Mouse (Mus musculus) heart, embryonic 11.5 days (tissue): ENCODE measurements around the gene Onecut3. TPM values are rescaled to one million over a fixed set of nuclear protein-coding genes. Genes with fewer than 3 reads are reported as not detected.

Experiments
- ATAC-seq: fragments of 200-750 bp; cut with Nextera tagmentation; replicated peaks from 2 replicates; pipeline ENCODE4 v1.8.0; 2017; ENCODE audit warnings: moderate library complexity; ENCODE audit not compliant: insufficient number of reproducible peaks, low FRiP score, low TSS enrichment
- H3K27ac ChIP-seq: fragments of 300-500 bp; sonication (generic); 2 replicates; pipeline ENCODE4 v1.5.1; 2014; ENCODE audit warnings: mild to moderate bottlenecking, low read depth, low read length
- H3K27me3 ChIP-seq: fragments of 300-500 bp; sonication (generic); 2 replicates; pipeline ENCODE4 v1.6.1; 2014; ENCODE audit warnings: mild to moderate bottlenecking, low read length, mixed read lengths; ENCODE audit not compliant: control insufficient read depth, insufficient read depth
- H3K36me3 ChIP-seq: fragments of 300-500 bp; sonication (generic); 2 replicates; pipeline ENCODE4 v1.6.1; 2014; ENCODE audit warnings: mild to moderate bottlenecking, low read length, moderate library complexity, mixed read lengths; ENCODE audit not compliant: control insufficient read depth, insufficient read depth
- H3K4me1 ChIP-seq: fragments of 300-500 bp; sonication (generic); 2 replicates; pipeline ENCODE4 v1.6.1; 2014; ENCODE audit warnings: low read length; ENCODE audit not compliant: control insufficient read depth, insufficient read depth
- H3K4me2 ChIP-seq: fragments of 300-500 bp; sonication (generic); 2 replicates; pipeline ENCODE4 v1.6.1; 2014; ENCODE audit warnings: mild to moderate bottlenecking, moderate library complexity
- H3K4me3 ChIP-seq: fragments of 300-500 bp; sonication (generic); 2 replicates; pipeline ENCODE4 v1.5.1; 2014; ENCODE audit warnings: low read depth, low read length
- H3K9ac ChIP-seq: fragments of 300-500 bp; sonication (generic); 2 replicates; pipeline ENCODE4 v1.6.1; 2014; ENCODE audit warnings: mild to moderate bottlenecking, low read depth, low read length, moderate library complexity
- H3K9me3 ChIP-seq: fragments of 300-500 bp; sonication (generic); replicated peaks from 2 replicates; pipeline ENCODE4 v1.6.1; 2016; ENCODE audit warnings: low read length; ENCODE audit not compliant: control insufficient read depth
- WGBS: fragments of 180-500 bp; shearing (Covaris S2); extraction: QIAGEN DNeasy Blood & Tissue Kit; methylation state at CpG from one replicate; pipeline ENCODE4 v1.1.7; 2014; ENCODE audit not compliant: insufficient replicate concordance; 5-methylcytosine and 5-hydroxymethylcytosine counted together
- polyA plus RNA-seq: library from polyadenylated mRNA; unstranded; fragments of >200 nt; fragmentation: Nextera tagmentation; extraction: Ambion mirVana; gene quantifications from 2 replicates; pipeline ENCODE4 v1.2.1, GENCODE M21; 2014

The Onecut3 gene
- polyA plus RNA-seq, 1 experiment from 2014 or later: not detected

DNA sequence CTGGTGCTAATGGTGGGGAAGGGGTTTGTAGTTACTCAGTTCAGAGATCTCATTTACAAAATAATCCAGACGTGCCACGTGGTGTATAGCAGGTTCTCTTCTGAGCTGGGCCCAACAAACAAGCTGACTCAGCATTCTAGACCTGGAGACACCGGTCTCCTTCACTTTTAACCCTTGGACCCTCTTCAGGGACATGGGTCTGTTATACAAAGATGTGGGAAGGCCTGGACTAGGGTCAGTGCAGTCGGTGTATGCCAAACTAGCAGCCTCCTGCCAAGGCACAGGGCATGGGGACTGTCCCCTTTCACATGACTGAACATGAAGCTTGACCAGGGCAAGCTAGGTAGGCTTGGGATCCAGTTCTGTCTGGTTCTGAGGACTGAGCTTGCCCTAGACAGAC is 34.3 kb upstream of the Onecut3 start:
- no peaks in the 10 kb centered on the region for H3K4me1 ChIP-seq
- H3K9me3 ChIP-seq: no peaks in the 10 kb centered on the region; the same call in 1 of the 2 replicates
- no peak overlapping the region for H3K4me3 ChIP-seq
- H3K36me3 ChIP-seq: no peaks in the 10 kb centered on the region
- no peak overlapping the region for H3K27ac ChIP-seq
- H3K4me2 ChIP-seq: no peak overlapping the region
- no peak overlapping the region for H3K9ac ChIP-seq
- 72% methylated on average over 4 of the region's 4 CpGs for WGBS
- H3K27me3 ChIP-seq: 0 out of 2 replicates have a peak, but pooled peaks cover 3% of the 10 kb centered on the region
- ATAC-seq: no peak

- 60% methylated on average over 7 of the region's 7 CpGs for WGBS
- Histone ChIP-seq H3K9ac (no peak overlapping the region), H3K27ac (no peak overlapping the region), H3K4me1 (no peaks in the 10 kb centered on the region), H3K27me3 (0 out of 2 replicates have a peak, but pooled peaks cover 3% of the 10 kb centered on the region), H3K36me3 (no peaks in the 10 kb centered on the region), H3K4me2 (no peak overlapping the region), H3K9me3 (no peaks in the 10 kb centered on the region; the same call in 1 of the 2 replicates), H3K4me3 (no peak overlapping the region)
- no peak for ATAC-seq
Observed at GRCm38 (mm10) chr10:80461346-80461745, 33.3 kb upstream of the Onecut3 start.

DNA sequence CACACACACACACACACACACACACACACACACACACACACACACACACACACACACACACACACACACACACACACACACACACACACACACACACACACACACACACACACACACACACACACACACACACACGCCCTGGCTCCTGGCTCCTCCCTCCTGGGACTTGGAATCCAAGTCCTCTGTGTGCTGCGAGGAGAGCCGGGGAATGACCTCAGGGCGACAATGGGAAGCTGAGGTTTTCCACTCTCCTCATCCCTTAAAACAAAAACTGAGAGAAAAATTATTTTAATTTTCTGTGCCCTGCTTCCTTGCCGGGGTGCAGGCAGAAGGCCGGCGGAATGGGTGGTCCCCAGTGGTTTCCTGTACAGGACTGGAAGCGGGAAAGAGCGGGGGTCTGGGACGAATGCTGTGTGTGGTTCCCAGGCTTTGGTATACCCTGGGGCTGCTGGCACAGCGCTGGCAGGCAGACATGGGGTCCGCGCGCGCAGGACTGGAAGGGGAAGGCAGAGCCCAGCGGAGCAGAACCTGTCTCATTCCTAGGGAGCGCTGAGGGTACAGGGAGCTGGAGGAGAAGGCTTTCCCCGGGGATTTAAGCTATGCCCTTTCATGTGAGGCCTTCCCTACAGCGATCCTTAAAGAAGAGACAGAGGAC is 30.1 kb upstream of the Onecut3 start:
- H3K27me3 ChIP-seq: peaks cover 4% of the 10 kb centered on the region
- H3K4me1 ChIP-seq: no peaks in the 10 kb centered on the region
- 12% methylated on average over 18 of the region's 19 CpGs for WGBS
- peak overlapping the region; percentile 50 for H3K4me2 ChIP-seq
- no peak overlapping the region for H3K27ac ChIP-seq
- no peaks in the 10 kb centered on the region; the same call in 1 of the 2 replicates for H3K9me3 ChIP-seq
- H3K4me3 ChIP-seq: no peak overlapping the region
- H3K36me3 ChIP-seq: no peaks in the 10 kb centered on the region
- ATAC-seq: no peak
- H3K9ac ChIP-seq: peak overlapping the region; percentile 34; the same call in 1 of the 2 replicates

DNA sequence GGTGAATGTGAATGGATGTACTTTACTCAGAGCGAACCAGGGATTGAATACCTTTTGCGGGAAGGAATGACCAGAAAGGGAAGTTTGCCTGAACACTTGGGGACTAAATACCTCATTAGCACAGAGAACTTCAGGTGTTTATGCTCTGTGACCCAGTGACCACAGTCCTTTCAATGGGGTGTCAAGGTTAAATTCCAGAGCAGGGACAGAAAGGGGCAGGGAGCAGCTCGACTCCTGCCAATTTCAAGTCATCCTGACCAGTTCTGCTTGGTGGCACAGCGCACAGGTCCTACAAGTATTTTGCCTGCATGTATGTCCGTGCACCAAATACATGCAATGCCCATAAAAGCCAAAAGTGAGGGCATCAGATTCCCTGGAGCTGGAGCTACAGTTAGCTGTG is 29.6 kb upstream of the Onecut3 start:
- Histone ChIP-seq H3K27me3 (peaks cover 9% of the 10 kb centered on the region), H3K4me1 (no peaks in the 10 kb centered on the region), H3K4me3 (no peak overlapping the region), H3K9ac (no peak overlapping the region), H3K4me2 (no peak overlapping the region), H3K9me3 (no peaks in the 10 kb centered on the region; the same call in 1 of the 2 replicates), H3K36me3 (no peaks in the 10 kb centered on the region), H3K27ac (no peak overlapping the region)
- no peak for ATAC-seq
- WGBS: 63% methylated on average over 5 of the region's 5 CpGs

DNA sequence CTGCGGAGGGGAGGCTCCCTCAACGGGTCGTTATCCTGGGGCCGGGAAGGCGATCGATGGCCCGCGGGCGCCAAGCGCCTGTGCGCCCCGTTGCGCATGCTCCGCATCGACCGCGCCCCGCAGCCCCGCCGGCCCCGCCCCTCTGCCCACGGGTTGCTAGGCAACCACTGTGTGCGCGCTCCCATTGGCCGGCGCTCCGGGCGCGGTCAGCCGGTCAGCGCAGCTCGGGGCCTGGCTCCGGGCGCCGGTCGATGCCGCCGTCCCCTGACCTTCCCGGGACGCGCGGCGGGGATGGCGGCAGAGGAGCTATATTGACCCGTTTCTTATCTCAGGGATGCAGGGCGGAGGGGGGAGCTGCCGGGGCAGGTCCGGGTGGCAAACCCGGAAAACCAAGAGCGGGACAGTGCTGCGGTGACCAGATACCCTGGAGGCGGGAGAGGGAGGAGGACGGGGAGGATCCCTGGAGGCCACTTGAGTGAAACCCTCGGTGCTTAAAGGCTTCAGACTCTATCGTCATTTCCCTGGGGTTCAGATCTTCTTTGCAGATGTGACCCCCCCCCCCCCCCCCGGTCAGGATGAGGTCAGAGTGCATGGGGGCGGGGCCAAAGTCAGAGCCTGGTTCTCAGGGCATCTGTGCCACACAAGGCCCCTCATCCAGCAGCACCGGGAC is 19.2 kb upstream of the Onecut3 start:
- WGBS: under 1% methylated on average over 56 of the region's 58 CpGs
- Histone ChIP-seq H3K4me1 (no peaks in the 10 kb centered on the region; the same call in 1 of the 2 replicates), H3K4me2 (peak overlapping the region; percentile 86), H3K9me3 (no peaks in the 10 kb centered on the region), H3K9ac (peak overlapping the region; percentile 75), H3K27ac (peak overlapping the region; percentile 57), H3K36me3 (no peaks in the 10 kb centered on the region), H3K4me3 (peak overlapping the region; percentile 57), H3K27me3 (peaks cover 48% of the 10 kb centered on the region)
- ATAC-seq: peak; percentile 86

DNA sequence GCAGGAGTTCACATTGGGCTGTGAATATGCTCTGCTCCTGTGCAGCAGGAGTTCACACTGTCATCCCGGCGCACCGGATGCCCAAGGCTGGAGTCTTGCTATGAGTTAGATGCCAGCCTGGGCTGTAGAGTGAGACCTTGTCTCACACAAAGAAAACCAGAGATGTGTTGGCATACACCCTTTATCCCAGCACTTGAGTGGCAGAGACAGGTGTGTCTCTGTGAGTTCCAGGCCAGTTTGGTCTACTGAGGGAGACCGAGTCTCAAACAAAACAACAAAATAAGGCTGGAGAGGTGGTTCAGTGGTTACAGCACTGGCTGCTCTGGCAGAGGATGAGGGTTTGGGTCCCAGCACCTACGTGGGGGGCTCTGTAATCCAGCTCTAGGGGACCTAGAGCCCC is 16.1 kb upstream of the Onecut3 start:
- Histone ChIP-seq H3K4me3 (no peak overlapping the region), H3K9me3 (no peaks in the 10 kb centered on the region), H3K36me3 (no peaks in the 10 kb centered on the region), H3K9ac (no peak overlapping the region), H3K4me1 (no peaks in the 10 kb centered on the region), H3K27me3 (peaks cover 47% of the 10 kb centered on the region), H3K27ac (no peak overlapping the region), H3K4me2 (no peak overlapping the region)
- ATAC-seq: no peak
- 83% methylated on average over 5 of the region's 5 CpGs for WGBS

- no peaks in the 10 kb centered on the region for H3K9me3 ChIP-seq
- 11% methylated on average over 5 of the region's 5 CpGs for WGBS
- H3K9ac ChIP-seq: no peak overlapping the region
- no peak overlapping the region for H3K4me3 ChIP-seq
- no peak overlapping the region for H3K27ac ChIP-seq
- no peak for ATAC-seq
- no peaks in the 10 kb centered on the region for H3K4me1 ChIP-seq
- H3K27me3 ChIP-seq: peaks cover 66% of the 10 kb centered on the region
- no peak overlapping the region for H3K4me2 ChIP-seq
- no peaks in the 10 kb centered on the region for H3K36me3 ChIP-seq
Observed at GRCm38 (mm10) chr10:80481002-80481401, 13.6 kb upstream of the Onecut3 start.

DNA sequence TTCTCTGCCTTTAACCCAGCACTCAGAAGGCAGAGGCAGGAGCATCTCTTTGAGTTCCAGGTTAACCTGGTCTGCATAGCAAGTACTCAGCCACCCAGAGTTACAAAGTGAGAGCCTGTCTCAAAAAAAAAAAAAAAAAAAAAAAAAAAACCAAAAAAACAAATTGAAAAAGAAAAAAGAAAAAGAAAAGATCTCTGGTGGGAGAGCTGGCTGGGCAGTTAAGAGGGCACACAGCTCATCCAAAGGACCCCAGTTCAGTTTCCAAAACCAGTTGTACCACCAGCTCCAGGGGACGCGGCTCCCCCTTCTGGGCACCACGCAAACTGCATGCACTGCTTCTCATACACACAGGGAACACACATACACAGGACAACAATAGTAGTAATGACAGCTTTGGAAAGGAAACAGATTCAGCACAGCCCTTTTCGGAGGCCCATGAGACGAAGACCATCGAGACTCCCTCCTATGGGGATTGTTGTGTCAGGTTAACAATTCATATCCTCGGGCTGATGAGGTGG is 7.7 kb upstream of the Onecut3 start:
- peaks cover 87% of the 10 kb centered on the region for H3K27me3 ChIP-seq
- WGBS: 61% methylated on average over 7 of the region's 7 CpGs
- H3K36me3 ChIP-seq: no peaks in the 10 kb centered on the region
- H3K4me1 ChIP-seq: peaks cover 7% of the 10 kb centered on the region; the same call in 1 of the 2 replicates
- no peaks in the 10 kb centered on the region for H3K9me3 ChIP-seq
- no peak overlapping the region for H3K4me2 ChIP-seq
- H3K27ac ChIP-seq: no peak overlapping the region
- H3K4me3 ChIP-seq: no peak overlapping the region
- no peak overlapping the region for H3K9ac ChIP-seq
- ATAC-seq: no peak
